Mouse (Mus musculus) embryonic facial prominence, embryonic 14.5 days (tissue): ENCODE data around the gene Commd1. TPM values are rescaled to one million over a fixed set of nuclear protein-coding genes. Genes with fewer than 3 reads are reported as not detected.

Source experiments
- ATAC-seq: fragments of 200-750 bp; cut with Nextera tagmentation; 2 replicates; pipeline ENCODE4 v1.8.0; 2017; ENCODE audit warnings: low read depth, moderate number of reproducible peaks, moderate TSS enrichment
- DNase-seq: peaks from one replicate; pipeline ENCODE4 v3.0.0-alpha.2; 2015; ENCODE audit warnings: low spot score
- H3K27ac ChIP-seq: fragments of 300-500 bp; sonication (generic); replicated peaks from 2 replicates; pipeline ENCODE4 v1.5.1; 2014; ENCODE audit warnings: low read depth, mild to moderate bottlenecking, low read length, moderate library complexity
- H3K27me3 ChIP-seq: fragments of 300-500 bp; sonication (generic); replicated peaks from 2 replicates; pipeline ENCODE4 v1.6.1; 2014; ENCODE audit warnings: low read length; ENCODE audit not compliant: control insufficient read depth, insufficient read depth
- H3K36me3 ChIP-seq: fragments of 300-500 bp; sonication (generic); 2 replicates; pipeline ENCODE4 v1.6.1; 2014; ENCODE audit warnings: low read length, mixed read lengths; ENCODE audit not compliant: control insufficient read depth, insufficient read depth
- H3K4me1 ChIP-seq: fragments of 300-500 bp; sonication (generic); 2 replicates; pipeline ENCODE4 v1.6.1; 2014; ENCODE audit warnings: antibody characterized with exemption, low read length; ENCODE audit not compliant: control insufficient read depth, insufficient read depth
- H3K4me2 ChIP-seq: fragments of 300-500 bp; sonication (generic); 2 replicates; pipeline ENCODE4 v1.6.1; 2014; ENCODE audit warnings: low read depth, mild to moderate bottlenecking, low read length, moderate library complexity, mixed read lengths
- H3K4me3 ChIP-seq: fragments of 300-500 bp; sonication (generic); 2 replicates; pipeline ENCODE4 v1.5.1; 2014; ENCODE audit warnings: low read depth, mild to moderate bottlenecking, low read length
- H3K9ac ChIP-seq: fragments of 300-500 bp; sonication (generic); 2 replicates; pipeline ENCODE4 v1.6.1; 2014; ENCODE audit warnings: low read depth, mild to moderate bottlenecking, low read length, moderate library complexity, mixed read lengths
- H3K9me3 ChIP-seq: fragments of 300-500 bp; sonication (generic); 2 replicates; pipeline ENCODE4 v1.6.1; 2016; ENCODE audit warnings: low read length; ENCODE audit not compliant: control insufficient read depth
- WGBS: fragments of 180-500 bp; shearing (Covaris S2); extraction: QIAGEN DNeasy Blood & Tissue Kit; methylation state at CpG from one replicate; pipeline ENCODE4 v1.1.7; 2014; 5-methylcytosine and 5-hydroxymethylcytosine counted together
- polyA plus RNA-seq: library from polyadenylated mRNA; unstranded; fragments of >200 nt; fragmentation: Nextera tagmentation; extraction: Ambion mirVana; gene quantifications from 2 replicates; pipeline ENCODE4 v1.2.1, GENCODE M21; 2014

Gene Commd1
- polyA plus RNA-seq, 1 experiment from 2014 or later: 376 TPM

DNA sequence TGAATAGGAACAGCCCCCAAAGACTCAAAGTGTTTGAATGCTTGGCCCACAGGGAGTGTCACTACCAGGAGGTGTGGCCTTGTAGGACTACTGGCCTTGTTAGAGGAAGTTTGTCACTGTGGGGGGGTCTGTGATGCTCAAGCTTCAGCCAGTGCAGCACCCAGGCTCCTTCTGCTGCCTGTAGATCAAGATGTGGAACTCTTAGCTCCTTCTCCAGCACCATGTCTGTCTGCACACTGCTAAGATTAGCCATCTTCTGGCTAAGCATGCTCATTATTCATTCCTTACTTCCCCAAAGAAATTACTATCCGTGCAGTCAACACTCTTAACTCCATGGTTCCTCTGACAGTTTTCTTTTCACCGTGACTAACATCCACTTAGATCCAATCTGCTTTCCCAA lies 52.1 kb downstream of the Commd1 start:
- no peaks in the 10 kb centered on the region for H3K27me3 ChIP-seq
- no peaks in the 10 kb centered on the region for H3K36me3 ChIP-seq
- DNase-seq (no peak), ATAC-seq (no peak)
- H3K4me3 ChIP-seq: no peak overlapping the region
- H3K4me2 ChIP-seq: no peak overlapping the region
- no peaks in the 10 kb centered on the region for H3K9me3 ChIP-seq
- H3K9ac ChIP-seq: no peak overlapping the region
- H3K4me1 ChIP-seq: peaks cover 6% of the 10 kb centered on the region; the same call in 1 of the 2 replicates
- 63% methylated on average over 2 of the region's 2 CpGs for WGBS
- no peak overlapping the region for H3K27ac ChIP-seq

DNA sequence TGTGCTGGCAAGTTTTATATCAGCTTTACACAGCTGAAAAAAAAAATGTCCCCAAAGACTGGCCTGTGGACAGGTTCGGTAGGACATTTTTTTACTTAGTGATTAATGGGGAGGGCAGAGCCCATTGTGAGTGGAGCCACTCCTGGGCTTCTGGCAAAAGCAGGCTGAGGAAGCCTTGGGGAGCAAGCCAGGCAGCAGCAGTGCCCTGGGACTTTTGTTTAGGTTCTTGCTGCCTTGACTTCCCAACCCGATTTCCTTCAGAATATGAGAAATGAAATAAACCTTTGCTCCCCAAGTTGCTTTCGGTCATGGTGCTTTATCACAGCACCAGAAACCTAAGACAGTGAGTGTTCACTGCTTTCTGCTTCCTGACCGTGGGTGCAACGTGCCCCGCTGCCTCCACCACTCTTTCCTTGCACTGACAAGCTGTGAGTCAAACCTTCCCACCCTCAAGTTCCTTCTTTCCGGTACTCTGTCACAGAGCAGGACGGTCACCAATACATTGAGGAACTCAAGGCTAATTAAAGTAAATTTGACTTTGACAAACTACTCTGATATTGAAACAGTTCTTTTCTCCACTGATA lies 53.5 kb downstream of the Commd1 start:
- no peak for DNase-seq
- no peaks in the 10 kb centered on the region for H3K27me3 ChIP-seq
- no peaks in the 10 kb centered on the region for H3K9me3 ChIP-seq
- H3K27ac ChIP-seq: no peak overlapping the region
- no peak for ATAC-seq
- H3K4me1 ChIP-seq: peaks cover 6% of the 10 kb centered on the region; the same call in 1 of the 2 replicates
- H3K4me2 ChIP-seq: no peak overlapping the region
- no peaks in the 10 kb centered on the region for H3K36me3 ChIP-seq
- WGBS: 78% methylated on average over 8 of the region's 8 CpGs
- H3K4me3 ChIP-seq: no peak overlapping the region
- no peak overlapping the region for H3K9ac ChIP-seq

DNA sequence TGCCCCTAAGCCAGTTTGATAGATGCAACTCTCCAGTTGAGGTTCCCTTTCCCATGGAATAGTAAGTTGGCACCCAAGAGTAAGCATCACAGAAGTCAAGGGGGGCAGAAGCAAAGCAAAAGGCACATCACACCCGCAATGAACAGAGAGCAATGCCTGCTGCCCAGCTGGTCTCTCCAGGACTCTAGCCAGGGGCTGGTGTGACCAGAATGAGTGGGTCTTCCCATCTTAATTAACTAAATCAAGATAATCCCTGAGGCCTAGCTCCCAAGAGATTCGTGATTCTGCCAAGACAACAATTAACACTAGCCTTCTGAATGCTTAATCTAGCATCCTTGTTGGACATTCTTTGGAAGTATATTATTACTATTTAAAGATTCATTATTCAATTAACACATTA lies 58.6 kb downstream of the Commd1 start:
- DNase-seq (no peak), ATAC-seq (no peak)
- no peaks in the 10 kb centered on the region for H3K36me3 ChIP-seq
- no peak overlapping the region for H3K27ac ChIP-seq
- H3K4me2 ChIP-seq: no peak overlapping the region
- H3K4me3 ChIP-seq: no peak overlapping the region
- no peak overlapping the region for H3K9ac ChIP-seq
- H3K9me3 ChIP-seq: no peaks in the 10 kb centered on the region
- 80% methylated on average over 2 of the region's 2 CpGs for WGBS
- no peaks in the 10 kb centered on the region for H3K27me3 ChIP-seq
- H3K4me1 ChIP-seq: peaks cover 6% of the 10 kb centered on the region; the same call in 1 of the 2 replicates

DNA sequence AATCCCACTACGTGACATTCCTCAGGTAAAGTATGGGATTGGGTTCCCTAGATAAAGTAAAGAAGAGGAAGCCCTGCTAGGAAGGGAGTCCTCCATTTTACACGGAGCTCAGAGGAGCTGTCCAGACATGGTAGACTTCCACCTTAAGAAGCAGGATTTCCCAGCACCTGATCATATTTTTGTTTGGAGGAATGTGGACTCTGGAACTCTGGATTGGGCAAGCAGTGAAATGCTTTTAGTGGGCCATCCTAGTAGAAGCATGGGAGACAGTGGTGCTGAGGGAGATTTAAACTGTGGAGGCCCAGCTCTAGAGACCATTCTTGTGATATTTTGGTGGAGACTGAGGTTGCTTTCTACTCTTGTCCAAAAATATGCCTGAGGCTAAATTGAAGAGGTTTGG lies 59.6 kb downstream of the Commd1 start:
- H3K36me3 ChIP-seq: no peaks in the 10 kb centered on the region
- DNase-seq (no peak), ATAC-seq (no peak)
- H3K27ac ChIP-seq: no peak overlapping the region
- H3K4me1 ChIP-seq: no peaks in the 10 kb centered on the region
- H3K4me3 ChIP-seq: no peak overlapping the region
- 67% methylated on average over 2 of the region's 2 CpGs for WGBS
- no peak overlapping the region for H3K9ac ChIP-seq
- H3K4me2 ChIP-seq: no peak overlapping the region
- H3K9me3 ChIP-seq: no peaks in the 10 kb centered on the region
- no peaks in the 10 kb centered on the region for H3K27me3 ChIP-seq

DNA sequence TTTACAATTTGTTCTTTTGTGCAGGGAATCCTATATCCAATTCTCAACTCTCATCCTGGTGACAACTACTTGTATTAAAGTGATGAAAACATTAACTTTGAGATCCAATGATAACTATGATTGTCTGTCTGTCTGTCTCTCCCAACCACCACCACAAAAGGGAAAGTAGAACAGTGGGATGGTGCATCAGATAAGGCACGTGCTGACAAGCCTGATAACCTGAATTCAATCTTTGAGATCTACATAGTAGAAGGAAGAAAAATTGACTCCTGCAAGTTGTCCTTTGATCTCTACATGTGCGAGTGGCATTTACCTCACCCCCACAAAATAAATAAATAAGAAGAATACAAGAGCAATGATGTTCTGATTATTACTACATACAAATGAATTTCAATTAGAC lies 62.8 kb downstream of the Commd1 start:
- ATAC-seq: no peak
- Histone ChIP-seq H3K9ac (no peak overlapping the region), H3K27me3 (no peaks in the 10 kb centered on the region), H3K27ac (no peak overlapping the region), H3K4me1 (no peaks in the 10 kb centered on the region), H3K36me3 (no peaks in the 10 kb centered on the region), H3K4me2 (no peak overlapping the region), H3K9me3 (no peaks in the 10 kb centered on the region), H3K4me3 (no peak overlapping the region)
- 67% methylated on average over 2 of the region's 2 CpGs for WGBS
- DNase-seq: no peak

DNA sequence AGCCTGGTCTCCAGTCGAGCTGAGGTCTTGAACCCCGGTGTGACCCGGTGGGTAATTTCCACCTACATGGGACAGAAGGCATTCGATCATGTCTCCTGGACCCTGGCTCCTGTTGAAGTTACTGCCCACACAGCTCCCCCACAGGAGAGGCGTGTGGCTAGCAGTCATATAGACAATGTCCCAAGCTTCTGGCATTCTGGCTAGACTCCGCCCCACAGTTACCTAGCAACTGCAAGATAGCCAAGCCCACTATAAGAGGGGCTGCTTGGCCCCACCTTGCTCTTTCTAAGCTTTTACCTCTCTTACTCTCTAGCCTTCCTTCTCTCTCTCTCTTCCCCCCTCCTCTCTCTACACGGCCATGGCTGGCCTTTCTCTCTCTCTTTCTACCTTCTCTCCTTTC lies 64.4 kb downstream of the Commd1 start:
- no peaks in the 10 kb centered on the region for H3K36me3 ChIP-seq
- no peaks in the 10 kb centered on the region for H3K27me3 ChIP-seq
- DNase-seq (no peak), ATAC-seq (no peak)
- H3K9me3 ChIP-seq: no peaks in the 10 kb centered on the region
- no peak overlapping the region for H3K27ac ChIP-seq
- 93% methylated on average over 7 of the region's 7 CpGs for WGBS
- H3K4me1 ChIP-seq: no peaks in the 10 kb centered on the region
- no peak overlapping the region for H3K9ac ChIP-seq
- no peak overlapping the region for H3K4me2 ChIP-seq
- H3K4me3 ChIP-seq: no peak overlapping the region

DNA sequence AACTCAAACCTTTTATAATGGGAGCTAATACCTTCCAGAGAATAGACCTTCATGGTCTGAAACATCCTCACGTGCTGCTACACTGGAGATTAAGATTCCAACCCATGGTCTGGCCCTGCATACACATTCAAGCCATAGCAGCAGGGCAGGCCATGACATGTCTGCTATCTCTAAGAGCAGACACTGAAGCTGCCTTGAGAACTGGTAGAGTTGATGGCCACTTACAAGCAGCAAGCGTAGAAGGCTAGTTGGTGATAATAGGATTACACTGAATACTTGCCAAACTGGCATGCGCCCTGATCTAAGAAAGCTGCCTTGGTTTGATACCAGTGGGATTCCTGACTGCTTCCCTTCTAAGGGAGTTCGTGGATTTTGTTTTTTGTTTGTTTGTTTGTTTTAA lies 68.4 kb downstream of the Commd1 start:
- WGBS: 75% methylated on average over 4 of the region's 4 CpGs
- Histone ChIP-seq H3K4me1 (no peaks in the 10 kb centered on the region), H3K9me3 (no peaks in the 10 kb centered on the region), H3K27ac (no peak overlapping the region), H3K27me3 (no peaks in the 10 kb centered on the region), H3K9ac (no peak overlapping the region), H3K4me3 (no peak overlapping the region), H3K36me3 (no peaks in the 10 kb centered on the region), H3K4me2 (no peak overlapping the region)
- ATAC-seq (no peak), DNase-seq (no peak)

DNA sequence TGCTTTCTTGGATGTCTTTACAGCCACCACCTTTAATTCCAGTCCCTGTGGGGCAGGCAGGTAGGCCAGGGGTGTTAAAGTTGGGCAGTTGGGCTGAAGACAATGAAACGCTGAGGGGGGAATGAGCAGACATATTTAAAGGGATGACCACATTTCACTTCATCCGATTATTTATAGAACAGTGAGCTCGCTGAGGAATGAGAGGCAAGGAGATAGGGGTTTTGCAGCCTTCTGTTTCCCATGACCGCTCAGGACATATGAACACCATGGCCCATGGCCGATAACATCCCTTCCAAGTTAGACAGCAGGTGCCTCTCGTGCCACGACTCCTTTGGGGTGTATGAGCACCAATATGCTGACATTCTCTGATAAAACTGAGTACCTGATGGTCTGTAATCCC lies 70.4 kb downstream of the Commd1 start:
- Histone ChIP-seq H3K9me3 (no peaks in the 10 kb centered on the region), H3K4me2 (no peak overlapping the region), H3K9ac (no peak overlapping the region), H3K36me3 (no peaks in the 10 kb centered on the region), H3K4me1 (no peaks in the 10 kb centered on the region), H3K4me3 (no peak overlapping the region), H3K27me3 (no peaks in the 10 kb centered on the region), H3K27ac (no peak overlapping the region)
- ATAC-seq: no peak
- 95% methylated on average over 7 of the region's 7 CpGs for WGBS
- no peak for DNase-seq

DNA sequence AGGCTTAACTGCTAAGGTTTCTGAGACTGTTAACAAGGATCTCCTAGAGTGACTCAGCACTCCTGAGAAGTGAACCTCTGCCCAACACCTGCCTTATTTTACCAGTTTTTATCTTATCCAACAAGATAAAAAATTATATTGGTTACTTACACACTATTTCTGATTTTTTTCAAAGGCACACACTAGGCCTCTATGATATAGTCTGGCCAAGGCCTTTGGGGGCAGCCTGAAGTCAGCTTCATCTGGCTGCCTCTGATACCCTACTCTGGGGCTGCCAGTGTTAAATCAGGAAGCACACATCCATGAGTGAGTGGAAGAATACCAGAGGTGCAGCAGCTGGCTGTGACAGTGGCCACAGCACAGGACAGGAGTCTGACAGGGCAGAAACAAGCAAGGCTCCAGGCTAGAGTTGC lies 75.7 kb downstream of the Commd1 start:
- DNase-seq (no peak), ATAC-seq (no peak)
- no peaks in the 10 kb centered on the region for H3K36me3 ChIP-seq
- no peaks in the 10 kb centered on the region for H3K9me3 ChIP-seq
- no peak overlapping the region for H3K27ac ChIP-seq
- no peak overlapping the region for H3K9ac ChIP-seq
- no peak overlapping the region for H3K4me2 ChIP-seq
- no peaks in the 10 kb centered on the region for H3K4me1 ChIP-seq
- no peaks in the 10 kb centered on the region for H3K27me3 ChIP-seq
- H3K4me3 ChIP-seq: no peak overlapping the region
